In genomic region chr11:97052219-97052646, GRCm38 (mm10) we compare ENCODE assay signal across 8 mouse cellular contexts. TPM values are rescaled to one million over a fixed set of nuclear protein-coding genes. Genes with fewer than 3 reads are reported as not detected.
A peak's percentile ranks its signal among the peaks of the same experiment; 100 is the strongest.
DNase-seq lines count a peak whose midpoint lies in the region; ATAC-seq and TF ChIP-seq lines count a peak whose summit lies in the region.

No protein-coding gene starts in this region.

- H3K27ac ChIP-seq in gastrocnemius, adult 2 months, result no peak overlapping the region
- no peak overlapping the region for H3K27ac ChIP-seq in ES-E14 (ENCODE audit: insufficient read depth, low read depth, low read length, poor library complexity, severe bottlenecking)
- H3K27ac ChIP-seq in limb, embryonic 14.5 days (replicated peaks; ENCODE audit: low read depth, low read length), result no peak overlapping the region

- intact Hi-C loops in gastrocnemius, adult 2 months (cut with DNase I), result no loop called here

- H3K36me3 ChIP-seq in ES-E14 (ENCODE audit: control insufficient read depth, insufficient read depth, low read length, poor library complexity, severe bottlenecking), result peaks cover 18% of the 10 kb centered on the region; the same call in 1 of the 2 replicates
- H3K36me3 ChIP-seq in limb, embryonic 14.5 days (ENCODE audit: control insufficient read depth, insufficient read depth, low read length), result peaks cover 52% of the 10 kb centered on the region

- peak; percentile 14 to 34; a peak in 3 of 4 replicates for ATAC-seq in hematopoietic stem cell, adult 5-6 weeks (replicated peaks in 1 of 2; ENCODE audit: insufficient read depth in 1 of 2, low FRiP score in 2 of 2, low TSS enrichment in 1 of 2, low read depth in 1 of 2, poor library complexity in 2 of 2, severe bottlenecking in 2 of 2)
- no peak for ATAC-seq in limb, embryonic 14.5 days (ENCODE audit: low FRiP score, low read depth)

- no peak for TF ChIP-seq POLR2A in limb, embryonic 14.5 days (IDR thresholded peaks at IDR 0.05; ENCODE audit: borderline replicate concordance, extremely low read depth, insufficient read depth, insufficient read length)

- no peak overlapping the region; the same call in 1 of the 2 replicates for H3K4me2 ChIP-seq in limb, embryonic 14.5 days (replicated peaks; ENCODE audit: low read depth, low read length, severe bottlenecking)

- H3K9ac ChIP-seq in ES-E14 (ENCODE audit: insufficient read depth, low read depth, low read length, poor library complexity, severe bottlenecking), result 0 out of 2 replicates have a peak overlapping the region, but pooled peaks have one; percentile 8
- H3K9ac ChIP-seq in limb, embryonic 14.5 days (ENCODE audit: low read depth, low read length, severe bottlenecking), result 0 out of 2 replicates have a peak overlapping the region, but pooled peaks have one; percentile 79

- H3K27me3 ChIP-seq in limb, embryonic 14.5 days (ENCODE audit: control insufficient read depth, insufficient read depth, low read length), result no peaks in the 10 kb centered on the region

- 27% methylated on average over 11 of the region's 11 CpGs for WGBS in limb, embryonic 14.5 days

- in situ Hi-C loops in ES-E14 (cut with MboI; ENCODE audit: low sequenced_read_pairs in 2 of 2, unreplicated experiment in 2 of 2), result no loop called here

- H3K9me3 ChIP-seq in ES-E14 (ENCODE audit: control insufficient read depth, insufficient read depth, low read depth, low read length), result no peaks in the 10 kb centered on the region
- no peaks in the 10 kb centered on the region for H3K9me3 ChIP-seq in limb, embryonic 14.5 days (ENCODE audit: control insufficient read depth, low read length)

- peak overlapping the region; percentile 75 for H3K4me3 ChIP-seq in gastrocnemius, adult 2 months
- H3K4me3 ChIP-seq in ES-E14 (ENCODE audit: insufficient read depth in 1 of 2, low read depth in 1 of 2, low read length in 2 of 2, poor library complexity in 1 of 2, severe bottlenecking in 1 of 2), result peak overlapping the region; percentile 9 to 24; a peak in 2 of 4 replicates
- H3K4me3 ChIP-seq in limb, embryonic 14.5 days (replicated peaks; ENCODE audit: low read length), result no peak overlapping the region

- DNase-seq in gastrocnemius, adult 2 months, result no peak
- DNase-seq in gastrocnemius, postnatal 25 days, result no peak
- peak; percentile 68 for DNase-seq in ES-E14 (ENCODE audit: low read depth, low spot score)
- no peak for DNase-seq in limb, embryonic 14.5 days (ENCODE audit: low spot score)
- DNase-seq in naive thymus-derived CD4-positive, alpha-beta T cell, adult 2 months (ENCODE audit: low read depth), result peak; percentile 37
- DNase-seq in frontal cortex, postnatal 10 days (ENCODE audit: low spot score in 2 of 2), result no peak
- no peak for DNase-seq in cerebellum, postnatal 4 days (ENCODE audit: low spot score in 2 of 2)

- no peak for TF ChIP-seq CTCF in gastrocnemius, adult 2 months (IDR thresholded peaks at IDR 0.05)

- peaks cover 3 to 13% of the 10 kb centered on the region in 2 experiments; a peak in 3 of 4 replicates for H3K4me1 ChIP-seq in ES-E14 (ENCODE audit: control insufficient read depth in 2 of 2, insufficient read depth in 2 of 2, low read length in 2 of 2, poor library complexity in 1 of 2)
- peaks cover 9% of the 10 kb centered on the region for H3K4me1 ChIP-seq in limb, embryonic 14.5 days (ENCODE audit: control insufficient read depth, insufficient read depth, low read length)

TF ChIP-seq in ES-E14, 5 proteins besides CTCF, POLR2A, EP300 and RAD21:
- TF ChIP-seq HCFC1 (IDR thresholded peaks at IDR 0.05; ENCODE audit: borderline replicate concordance, insufficient read depth, low read length), result no peak
- no peak for TF ChIP-seq ZNF384 (IDR thresholded peaks at IDR 0.05; ENCODE audit: low read depth, low read length)
- no peak for TF ChIP-seq ZC3H11A (IDR thresholded peaks at IDR 0.05; ENCODE audit: borderline replicate concordance, low read depth, low read length)
- no peak for TF ChIP-seq CHD2 (IDR thresholded peaks at IDR 0.05; ENCODE audit: low read depth, low read length)
- TF ChIP-seq MAFK (IDR thresholded peaks at IDR 0.05; ENCODE audit: insufficient read depth, low read depth, low read length), result no peak

RNA-seq across cellular contexts. Expression of gene Osbpl7, which starts 1.8 kb away (rescaled TPM):
- total RNA-seq in gastrocnemius, adult 2 months (2021), result 1 to 10 TPM; 2.2 to 4.3 TPM
- total RNA-seq in gastrocnemius, postnatal 25 days (2021), result 1 to 10 TPM; 2.5 to 3.2 TPM
- total RNA-seq in ES-E14 (2012; rRNA removed), result 6.6 and 7.2 TPM in 2 replicates
- 13.3 and 13.4 TPM in 2 replicates for total RNA-seq in hematopoietic stem cell, adult 5-6 weeks (2017)
- 12.7 and 15.9 TPM in 2 replicates for polyA plus RNA-seq in limb, embryonic 14.5 days (2012; rRNA removed)
- polyA plus RNA-seq in limb, embryonic 14.5 days (2014; fragmentation: Nextera tagmentation; extraction: Ambion mirVana), result 6.9 and 7.0 TPM in 2 replicates

RNA-seq across cellular contexts. Expression of gene Mrpl10, which starts 10.9 kb away (rescaled TPM):
- total RNA-seq in gastrocnemius, adult 2 months (2021), result 10 to 100 TPM; 36.9 to 50.7 TPM
- 10 to 100 TPM; 37.6 to 43.0 TPM for total RNA-seq in gastrocnemius, postnatal 25 days (2021)
- total RNA-seq in ES-E14 (2012; rRNA removed), result 55.3 and 70.3 TPM in 2 replicates
- 13.9 and 17.1 TPM in 2 replicates for total RNA-seq in hematopoietic stem cell, adult 5-6 weeks (2017)
- 84.5 and 92.2 TPM in 2 replicates for polyA plus RNA-seq in limb, embryonic 14.5 days (2012; rRNA removed)
- 77.3 and 82.3 TPM in 2 replicates for polyA plus RNA-seq in limb, embryonic 14.5 days (2014; fragmentation: Nextera tagmentation; extraction: Ambion mirVana)

RNA-seq across cellular contexts. Expression of gene Lrrc46, which starts 11.0 kb away (rescaled TPM):
- total RNA-seq in gastrocnemius, adult 2 months (2021), result not detected
- under 1 TPM in 1 of 2 experiments, not detected in 1; 0.27 TPM for total RNA-seq in gastrocnemius, postnatal 25 days (2021)
- total RNA-seq in ES-E14 (2012; rRNA removed), result 0.42 and 0.54 TPM in 2 replicates
- 0.63 TPM in 1 of 2 replicates, not detected in the other for total RNA-seq in hematopoietic stem cell, adult 5-6 weeks (2017)
- polyA plus RNA-seq in limb, embryonic 14.5 days (2012; rRNA removed), result 0.63 and 0.95 TPM in 2 replicates
- polyA plus RNA-seq in limb, embryonic 14.5 days (2014; fragmentation: Nextera tagmentation; extraction: Ambion mirVana), result 0.69 and 0.91 TPM in 2 replicates

RNA-seq across cellular contexts. Expression of gene Scrn2, which starts 22.5 kb away (rescaled TPM):
- total RNA-seq in gastrocnemius, adult 2 months (2021), result 10 to 100 TPM; 10.4 to 11.4 TPM
- 1 to 10 TPM; 9.3 to 9.4 TPM for total RNA-seq in gastrocnemius, postnatal 25 days (2021)
- 16.5 and 22.2 TPM in 2 replicates for total RNA-seq in ES-E14 (2012; rRNA removed)
- total RNA-seq in hematopoietic stem cell, adult 5-6 weeks (2017), result 22.6 and 35.3 TPM in 2 replicates
- 23.3 and 29.0 TPM in 2 replicates for polyA plus RNA-seq in limb, embryonic 14.5 days (2012; rRNA removed)
- 20.3 and 21.4 TPM in 2 replicates for polyA plus RNA-seq in limb, embryonic 14.5 days (2014; fragmentation: Nextera tagmentation; extraction: Ambion mirVana)

RNA-seq across cellular contexts. Expression of gene Sp6, which starts 39.0 kb away (rescaled TPM):
- under 1 TPM in 1 of 2 experiments, not detected in 1; 0.10 TPM for total RNA-seq in gastrocnemius, adult 2 months (2021)
- under 1 TPM in 1 of 2 experiments, not detected in 1; 0.10 TPM for total RNA-seq in gastrocnemius, postnatal 25 days (2021)
- total RNA-seq in ES-E14 (2012; rRNA removed), result 3.2 and 5.0 TPM in 2 replicates
- 0.05 and 0.19 TPM in 2 replicates for total RNA-seq in hematopoietic stem cell, adult 5-6 weeks (2017)
- polyA plus RNA-seq in limb, embryonic 14.5 days (2012; rRNA removed), result 4.8 and 5.6 TPM in 2 replicates
- polyA plus RNA-seq in limb, embryonic 14.5 days (2014; fragmentation: Nextera tagmentation; extraction: Ambion mirVana), result 3.9 and 4.5 TPM in 2 replicates

Comparison
In these comparisons a context has a peak if more than half of its experiments do, and no peak if none do; other contexts are left out.
1. DNase-seq: peak in ES-E14 (single experiment) and naive thymus-derived CD4-positive, alpha-beta T cell, adult 2 months (single experiment); none in gastrocnemius, adult 2 months (single experiment), gastrocnemius, postnatal 25 days (single experiment), limb, embryonic 14.5 days (single experiment), frontal cortex, postnatal 10 days (0 of 2) and cerebellum, postnatal 4 days (0 of 2).